Mouse (Mus musculus): ENCODE data around the gene Abhd2.
A peak's percentile ranks its signal among the peaks of the same experiment; 100 is the strongest.

Gene Abhd2

DNA sequence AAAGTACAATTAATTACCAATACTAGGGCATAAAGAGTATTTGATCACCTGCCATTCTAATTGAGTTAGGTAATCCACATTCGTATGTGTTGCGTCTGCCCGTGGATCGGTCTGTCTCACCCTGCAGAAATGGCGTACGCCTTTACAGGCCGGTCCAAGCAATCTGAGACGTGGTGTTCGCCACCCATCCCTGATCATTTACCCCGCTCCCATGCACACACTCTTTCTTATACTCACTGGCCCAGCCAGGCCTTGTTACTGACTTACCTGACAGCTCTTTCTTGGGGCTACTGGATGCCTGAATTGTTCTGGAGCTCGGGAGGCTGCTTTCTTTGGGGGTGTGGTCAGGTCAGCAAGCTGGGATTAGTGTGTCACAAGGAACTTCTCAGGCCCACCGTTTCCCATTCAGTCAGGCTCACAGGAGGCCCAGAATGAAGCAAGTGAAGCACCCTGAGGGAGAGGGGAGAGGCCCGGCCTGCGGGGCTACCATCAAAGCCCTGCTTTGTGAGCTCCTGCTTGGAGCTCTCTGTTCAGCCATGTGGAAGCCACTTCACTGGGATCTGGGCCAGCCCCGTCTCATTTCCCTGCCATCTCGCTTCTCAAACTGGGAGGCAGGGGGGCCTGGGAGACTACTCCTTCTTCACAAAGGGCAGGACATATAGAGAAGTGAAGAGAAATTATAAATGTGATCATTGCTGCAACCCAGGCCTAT lies 113.6 kb downstream of the Abhd2 start, which contains the start of gene Rlbp1:
Gene Rlbp1, minus strand, starts transcription at position 627 of the 712 bp plus-strand sequence.
- Histone ChIP-seq H3K27me3 (ENCODE audit: control insufficient read depth, insufficient read depth, low read length, poor library complexity, severe bottlenecking) (no peaks in the 10 kb centered on the region), H3K36me3 (ENCODE audit: control insufficient read depth, insufficient read depth, low read length, poor library complexity, severe bottlenecking) (no peaks in the 10 kb centered on the region)
- DNase-seq (ENCODE audit: low read depth, low spot score), result no peak

DNA sequence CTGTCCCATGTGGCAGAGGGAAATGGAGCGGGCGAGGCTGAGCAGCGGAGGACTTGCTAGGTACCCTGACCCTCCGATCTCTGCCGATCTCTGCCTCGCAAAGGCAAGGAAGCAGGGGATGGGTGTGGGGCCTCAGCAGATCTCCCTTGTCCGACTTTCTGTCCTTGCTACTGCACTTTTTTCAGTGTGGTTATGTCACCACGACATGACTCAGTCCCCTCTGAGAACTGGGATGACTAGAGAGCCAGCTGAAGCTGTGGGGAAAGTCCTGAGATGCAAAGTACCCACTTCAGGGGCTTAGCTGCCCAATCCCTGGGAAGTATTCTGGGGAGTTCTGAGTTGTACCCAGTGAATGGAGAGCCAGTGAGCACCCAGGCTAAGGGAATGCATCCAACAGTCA lies 114.1 kb downstream of the Abhd2 start:
- Histone ChIP-seq H3K36me3 (ENCODE audit: control insufficient read depth, insufficient read depth, low read length, poor library complexity, severe bottlenecking) (no peaks in the 10 kb centered on the region), H3K27me3 (ENCODE audit: control insufficient read depth, insufficient read depth, low read length, poor library complexity, severe bottlenecking) (no peaks in the 10 kb centered on the region)
- DNase-seq (ENCODE audit: low read depth, low spot score), result no peak

DNA sequence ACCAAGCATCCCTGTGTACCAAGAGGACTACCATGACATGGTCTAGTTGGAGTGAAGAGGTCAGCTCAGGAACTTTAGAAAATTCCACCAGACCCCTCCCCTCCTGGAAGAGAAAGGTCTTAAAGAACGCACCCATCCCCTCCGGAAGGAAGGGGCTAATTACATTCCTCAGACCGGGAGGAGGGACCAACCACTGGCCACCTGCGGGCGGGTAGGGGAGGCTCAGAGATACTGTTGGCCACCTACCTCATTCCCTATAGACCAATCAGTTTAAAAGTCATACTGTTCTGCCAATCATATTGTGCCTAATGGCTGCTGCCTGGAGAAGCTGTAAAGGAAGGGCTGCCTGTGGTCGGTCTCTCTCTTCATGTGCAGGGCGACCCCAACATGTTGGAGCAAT lies 115.0 kb downstream of the Abhd2 start:
- H3K36me3 ChIP-seq (ENCODE audit: control insufficient read depth, insufficient read depth, low read length, poor library complexity, severe bottlenecking), result no peaks in the 10 kb centered on the region
- no peaks in the 10 kb centered on the region for H3K27me3 ChIP-seq (ENCODE audit: control insufficient read depth, insufficient read depth, low read length, poor library complexity, severe bottlenecking)
- DNase-seq (ENCODE audit: low read depth, low spot score), result no peak

DNA sequence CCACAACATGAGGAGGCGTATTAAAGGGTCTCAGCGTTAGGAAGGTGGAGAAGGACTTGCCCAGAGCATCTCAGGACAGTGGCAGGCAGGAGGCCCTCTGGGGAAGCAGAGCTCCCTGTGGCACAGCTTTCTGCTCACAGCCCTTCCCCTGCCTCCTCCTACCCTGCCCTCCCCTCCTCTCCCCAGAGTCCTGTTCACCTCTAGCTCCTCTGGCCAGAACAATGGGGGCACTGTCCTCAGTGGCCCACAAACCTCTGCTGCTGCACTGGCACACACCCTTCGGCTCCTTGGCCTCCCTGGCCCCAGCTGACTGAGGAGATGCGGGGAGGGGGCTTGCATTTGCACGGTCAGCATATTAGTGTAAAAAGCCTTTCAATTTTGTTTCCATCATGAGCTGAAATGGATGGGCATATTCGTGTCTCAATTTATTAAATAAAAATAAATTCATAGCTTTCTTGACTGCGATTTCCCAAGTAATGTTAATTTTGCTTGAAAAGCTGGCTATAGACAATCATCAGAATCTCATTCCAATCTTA lies 115.7 kb downstream of the Abhd2 start:
- no peaks in the 10 kb centered on the region for H3K27me3 ChIP-seq (ENCODE audit: control insufficient read depth, insufficient read depth, low read length, poor library complexity, severe bottlenecking)

DNA sequence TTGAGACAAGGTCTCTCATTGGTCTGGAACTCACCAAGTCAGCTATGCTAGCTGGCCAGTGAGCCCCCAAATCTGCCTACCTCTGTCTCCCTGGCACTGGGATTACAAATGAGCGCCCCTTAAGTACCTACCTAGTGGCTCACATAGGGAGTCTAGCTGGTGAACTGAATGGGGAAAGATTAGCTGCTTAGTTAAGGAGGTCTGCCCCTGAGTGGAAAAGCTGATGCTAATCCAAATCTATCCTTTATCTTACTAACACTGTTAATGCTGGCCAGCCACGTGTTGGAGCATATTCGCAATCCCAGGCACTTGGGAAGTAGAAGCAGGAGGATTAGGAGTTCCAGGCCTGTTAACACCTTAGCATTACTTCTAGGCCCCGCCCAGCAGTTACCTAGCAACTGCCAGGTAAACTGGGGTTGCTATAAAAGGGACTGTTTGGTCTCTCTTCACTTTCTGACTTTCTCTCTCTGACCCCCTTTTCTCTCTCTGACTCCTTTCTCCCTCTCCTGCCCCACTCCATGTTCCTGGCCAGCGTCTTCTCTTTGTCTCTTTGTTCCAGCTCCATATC lies 117.2 kb downstream of the Abhd2 start:
- Histone ChIP-seq H3K27me3 (ENCODE audit: control insufficient read depth, insufficient read depth, low read length, poor library complexity, severe bottlenecking) (no peaks in the 10 kb centered on the region), H3K36me3 (ENCODE audit: control insufficient read depth, insufficient read depth, low read length, poor library complexity, severe bottlenecking) (no peaks in the 10 kb centered on the region)
- DNase-seq (ENCODE audit: low read depth, low spot score), result no peak

More for the DNA sequence above, 115.7 kb downstream of the Abhd2 start:
- DNase-seq (ENCODE audit: low read depth, low spot score), result no peak
- H3K36me3 ChIP-seq (ENCODE audit: control insufficient read depth, insufficient read depth, low read length, poor library complexity, severe bottlenecking), result no peaks in the 10 kb centered on the region

DNA sequence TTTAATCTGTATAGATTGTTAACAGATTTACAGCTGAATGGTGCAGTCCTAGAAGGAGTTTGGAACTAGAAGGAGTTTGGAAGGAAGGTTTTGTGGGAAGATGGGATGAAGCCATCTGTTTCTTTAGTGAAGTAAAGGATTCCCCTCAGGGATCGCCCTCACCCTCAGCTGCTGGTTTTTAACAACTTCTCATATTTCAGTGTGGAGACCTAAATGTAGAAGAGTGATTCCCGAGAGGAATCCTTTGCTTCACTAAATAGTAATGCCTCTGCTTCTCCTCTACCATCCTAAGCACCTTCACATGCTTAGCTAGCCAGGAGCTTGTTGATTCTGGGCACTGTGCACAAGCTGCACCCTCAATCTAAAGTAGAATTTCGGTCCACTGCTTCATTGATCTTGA lies 118.5 kb downstream of the Abhd2 start:
- Histone ChIP-seq H3K36me3 (ENCODE audit: control insufficient read depth, insufficient read depth, low read length, poor library complexity, severe bottlenecking) (no peaks in the 10 kb centered on the region), H3K27me3 (ENCODE audit: control insufficient read depth, insufficient read depth, low read length, poor library complexity, severe bottlenecking) (no peaks in the 10 kb centered on the region)
- no peak for DNase-seq (ENCODE audit: low read depth, low spot score)

DNA sequence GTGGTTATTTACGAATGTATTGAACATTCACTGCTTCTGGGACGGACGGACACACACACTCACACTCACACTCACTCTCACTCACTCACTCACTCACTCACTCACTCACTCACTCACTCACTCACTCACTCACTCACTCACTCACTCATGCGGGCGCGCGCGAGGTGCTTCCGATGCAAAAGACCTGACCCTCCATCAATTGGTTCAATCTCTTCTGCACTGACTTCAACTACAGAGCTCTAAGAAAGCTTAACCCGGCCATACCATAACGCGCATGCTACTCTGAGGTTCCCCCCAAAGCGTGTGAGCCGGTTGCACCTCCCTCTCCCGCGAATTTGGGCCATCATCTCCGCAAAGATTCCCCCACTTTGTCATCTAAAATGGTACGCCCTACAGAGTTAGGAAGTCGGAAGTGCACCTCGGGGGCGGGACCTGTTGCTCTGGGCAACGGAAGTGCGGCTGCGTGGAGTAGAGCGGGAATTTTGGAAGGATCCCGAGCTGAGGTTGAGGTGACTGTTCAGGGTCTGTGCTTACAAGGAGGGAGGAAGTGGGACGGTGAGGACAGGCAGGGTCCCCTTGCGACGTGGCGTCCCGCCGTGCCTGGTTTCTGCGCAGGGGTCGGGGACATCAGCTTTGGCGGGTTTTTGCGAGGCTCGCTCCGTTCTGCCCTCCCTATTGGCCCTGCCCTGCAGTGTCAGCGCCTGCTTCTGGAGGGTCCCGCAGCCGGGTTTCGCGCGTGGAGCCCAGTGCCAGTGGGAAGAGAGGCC lies 119.1 kb downstream of the Abhd2 start, which contains the start of gene Fanci:
Gene Fanci, plus strand, starts transcription at position 47 of the 767 bp plus-strand sequence.
- Histone ChIP-seq H3K36me3 (ENCODE audit: control insufficient read depth, insufficient read depth, low read length, poor library complexity, severe bottlenecking) (no peaks in the 10 kb centered on the region), H3K27me3 (ENCODE audit: control insufficient read depth, insufficient read depth, low read length, poor library complexity, severe bottlenecking) (no peaks in the 10 kb centered on the region)
- DNase-seq (ENCODE audit: low read depth, low spot score), result peak; percentile 95

DNA sequence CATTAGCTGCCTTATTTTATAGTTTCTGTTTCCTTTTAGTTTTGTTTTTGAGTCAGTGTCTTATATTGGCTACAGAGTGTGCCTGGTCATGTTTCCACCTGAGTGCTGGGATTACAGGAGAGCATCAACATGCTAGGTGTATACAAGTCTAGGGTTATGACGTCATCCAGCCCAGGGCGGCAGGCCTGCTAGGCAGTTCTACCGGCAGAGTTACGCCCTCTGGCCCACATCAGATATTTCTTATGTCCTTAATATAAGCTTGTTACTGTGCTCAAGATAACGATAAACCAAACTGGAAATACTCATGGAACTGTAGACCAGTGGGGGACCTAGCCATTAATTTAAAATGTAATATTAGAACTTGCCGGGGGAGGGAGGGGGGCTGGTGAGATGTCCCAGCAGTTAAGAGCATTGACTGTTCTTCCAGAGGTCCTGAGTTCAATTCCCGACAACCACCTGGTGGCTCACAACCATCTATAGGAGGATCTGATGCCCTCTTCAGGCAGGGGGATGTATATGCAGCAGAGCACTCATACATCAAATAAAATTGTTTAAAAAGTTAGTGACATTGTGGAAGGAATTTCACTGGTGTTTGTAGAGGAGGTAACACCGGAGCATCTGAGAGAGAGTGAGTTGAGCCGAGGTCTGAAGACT lies 120.0 kb downstream of the Abhd2 start:
- Histone ChIP-seq H3K36me3 (ENCODE audit: control insufficient read depth, insufficient read depth, low read length, poor library complexity, severe bottlenecking) (no peaks in the 10 kb centered on the region), H3K27me3 (ENCODE audit: control insufficient read depth, insufficient read depth, low read length, poor library complexity, severe bottlenecking) (no peaks in the 10 kb centered on the region)
- DNase-seq (ENCODE audit: low read depth, low spot score), result peak; percentile 63

DNA sequence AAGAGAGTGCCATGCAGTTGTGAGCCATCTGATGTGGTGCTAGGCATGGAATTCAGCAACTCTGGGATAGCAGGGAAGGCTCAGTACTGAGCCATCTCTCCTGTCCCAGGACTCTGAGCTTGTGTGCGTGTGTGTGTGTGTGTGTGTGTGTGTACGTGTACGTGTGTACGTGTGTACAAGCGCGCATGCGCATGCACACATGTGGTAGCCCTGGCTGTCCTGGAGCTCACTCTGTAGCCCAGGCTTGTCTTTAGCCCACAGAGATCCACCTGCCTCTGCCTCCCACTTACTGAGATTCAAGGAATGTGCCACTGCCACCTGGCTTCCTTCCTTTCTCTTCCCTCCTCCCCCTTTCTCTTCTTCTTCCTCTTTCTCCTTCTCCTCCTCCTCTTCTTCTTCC lies 120.9 kb downstream of the Abhd2 start:
- Histone ChIP-seq H3K27me3 (ENCODE audit: control insufficient read depth, insufficient read depth, low read length, poor library complexity, severe bottlenecking) (no peaks in the 10 kb centered on the region), H3K36me3 (ENCODE audit: control insufficient read depth, insufficient read depth, low read length, poor library complexity, severe bottlenecking) (no peaks in the 10 kb centered on the region)
- no peak for DNase-seq (ENCODE audit: low read depth, low spot score)

DNA sequence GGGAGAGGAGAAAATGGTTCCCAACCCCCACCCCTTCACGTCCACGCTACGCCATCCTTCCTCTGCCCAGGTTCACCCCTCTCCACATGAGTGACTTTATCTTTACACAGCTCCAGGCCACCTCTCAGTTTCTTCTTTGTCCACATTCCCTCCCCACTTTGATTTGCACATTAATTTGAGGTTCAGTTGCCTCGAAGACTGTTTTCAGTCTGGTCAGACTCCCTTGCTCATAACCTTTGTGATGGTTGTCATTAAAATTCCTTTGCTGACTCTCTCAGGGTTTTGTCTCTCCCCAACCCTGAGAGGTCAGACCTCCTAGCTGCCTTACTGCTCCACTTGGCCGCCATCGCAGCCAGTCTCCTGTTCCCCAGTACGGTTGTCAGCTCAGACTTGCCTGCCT lies 121.7 kb downstream of the Abhd2 start:
- H3K27me3 ChIP-seq (ENCODE audit: control insufficient read depth, insufficient read depth, low read length, poor library complexity, severe bottlenecking), result no peaks in the 10 kb centered on the region
- no peak for DNase-seq (ENCODE audit: low read depth, low spot score)
- no peaks in the 10 kb centered on the region for H3K36me3 ChIP-seq (ENCODE audit: control insufficient read depth, insufficient read depth, low read length, poor library complexity, severe bottlenecking)

DNA sequence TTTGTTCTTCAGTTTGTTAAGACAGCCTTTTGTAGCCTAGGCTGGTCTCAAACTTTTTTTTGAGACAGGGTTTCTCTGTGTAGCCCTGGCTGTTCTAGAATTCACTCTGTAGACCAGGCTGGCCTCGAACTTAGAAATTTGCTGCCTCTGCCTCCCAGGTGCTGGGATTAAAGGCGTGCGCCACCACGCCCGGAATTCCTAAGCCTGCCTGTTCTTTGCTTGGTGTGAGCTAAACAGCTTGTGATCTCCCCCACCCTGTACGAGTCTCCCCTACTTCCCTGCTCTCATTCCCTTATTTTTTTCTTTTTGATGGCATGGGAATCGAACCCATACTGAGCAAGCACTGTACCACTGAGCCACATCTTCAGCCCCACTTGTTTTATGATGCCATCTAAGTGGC lies 122.2 kb downstream of the Abhd2 start:
- DNase-seq (ENCODE audit: low read depth, low spot score), result no peak
- Histone ChIP-seq H3K36me3 (ENCODE audit: control insufficient read depth, insufficient read depth, low read length, poor library complexity, severe bottlenecking) (no peaks in the 10 kb centered on the region), H3K27me3 (ENCODE audit: control insufficient read depth, insufficient read depth, low read length, poor library complexity, severe bottlenecking) (no peaks in the 10 kb centered on the region)

DNA sequence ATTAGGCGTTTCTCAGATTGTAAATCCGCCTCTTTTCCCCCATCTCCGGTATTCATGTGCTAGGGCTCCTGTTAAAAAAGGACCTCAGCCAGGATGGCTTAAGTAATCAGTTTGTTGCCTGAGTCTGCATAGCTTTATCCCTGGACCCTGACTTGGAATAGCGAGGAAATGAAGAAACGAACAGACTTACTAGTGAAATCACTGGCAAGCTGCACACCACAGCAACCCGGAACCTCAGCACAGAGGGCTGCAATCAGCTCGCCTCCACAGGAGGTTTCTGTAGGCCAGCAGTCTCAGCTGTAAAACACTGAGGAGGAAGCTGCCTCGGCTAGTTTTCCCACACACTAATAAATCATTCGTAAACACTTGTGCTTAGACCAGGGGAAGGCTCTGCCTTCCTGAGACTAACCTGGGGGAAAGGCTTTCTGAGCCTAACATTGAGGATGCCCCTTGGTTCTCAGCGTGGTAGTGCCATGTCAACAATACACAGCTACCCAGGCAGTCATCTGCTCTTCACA lies 124.5 kb downstream of the Abhd2 start:
- Histone ChIP-seq H3K36me3 (ENCODE audit: control insufficient read depth, insufficient read depth, low read length, poor library complexity, severe bottlenecking) (no peaks in the 10 kb centered on the region), H3K27me3 (ENCODE audit: control insufficient read depth, insufficient read depth, low read length, poor library complexity, severe bottlenecking) (no peaks in the 10 kb centered on the region)

DNA sequence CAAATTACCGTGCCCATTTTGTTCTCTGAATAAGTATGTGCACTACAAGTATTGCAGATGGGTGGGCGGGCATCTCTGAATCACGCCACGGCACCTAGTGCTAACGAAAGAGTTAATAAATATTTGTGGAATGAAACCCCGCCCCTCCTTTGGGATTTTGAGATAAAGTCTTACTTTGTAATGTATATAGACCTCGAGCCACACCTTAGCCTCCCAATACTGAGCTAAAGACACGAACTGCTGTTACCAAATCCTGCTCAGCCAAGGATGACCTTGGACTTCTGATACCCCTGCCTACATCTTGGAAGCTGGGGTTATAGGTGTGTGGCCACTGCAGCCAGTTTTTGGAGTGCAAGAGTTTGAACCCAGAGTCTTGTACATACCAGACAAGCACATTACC lies 125.4 kb downstream of the Abhd2 start:
- Histone ChIP-seq H3K36me3 (ENCODE audit: control insufficient read depth, insufficient read depth, low read length, poor library complexity, severe bottlenecking) (no peaks in the 10 kb centered on the region), H3K27me3 (ENCODE audit: control insufficient read depth, insufficient read depth, low read length, poor library complexity, severe bottlenecking) (no peaks in the 10 kb centered on the region)
- no peak for DNase-seq (ENCODE audit: low read depth, low spot score)

More for the DNA sequence above, 124.5 kb downstream of the Abhd2 start:
- no peak for DNase-seq (ENCODE audit: low read depth, low spot score)

DNA sequence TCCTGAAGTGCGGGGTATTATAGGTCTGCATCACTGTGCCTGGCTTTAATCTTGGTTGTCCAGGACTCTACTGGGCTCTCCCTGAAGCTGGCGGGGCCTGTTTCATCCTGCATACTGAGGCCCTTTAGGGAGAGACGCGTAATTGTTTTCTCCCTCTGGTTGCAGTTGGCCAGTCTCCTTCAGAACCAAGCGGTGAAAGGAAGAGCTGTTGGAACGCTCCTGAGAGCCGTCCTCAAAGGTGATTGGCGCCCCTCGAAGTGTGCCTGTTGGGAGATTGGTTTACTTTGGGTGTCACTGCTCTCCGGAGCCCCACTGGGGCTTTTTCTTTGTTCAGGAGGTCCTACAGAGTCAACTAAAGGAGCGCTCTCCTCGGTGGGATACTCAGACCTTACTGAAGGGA lies 126.0 kb downstream of the Abhd2 start:
- Histone ChIP-seq H3K27me3 (ENCODE audit: control insufficient read depth, insufficient read depth, low read length, poor library complexity, severe bottlenecking) (no peaks in the 10 kb centered on the region), H3K36me3 (ENCODE audit: control insufficient read depth, insufficient read depth, low read length, poor library complexity, severe bottlenecking) (no peaks in the 10 kb centered on the region)
- DNase-seq (ENCODE audit: low read depth, low spot score), result no peak

Data from splenic B cell, adult 2 months (primary cell).